In the genomic region with DNA sequence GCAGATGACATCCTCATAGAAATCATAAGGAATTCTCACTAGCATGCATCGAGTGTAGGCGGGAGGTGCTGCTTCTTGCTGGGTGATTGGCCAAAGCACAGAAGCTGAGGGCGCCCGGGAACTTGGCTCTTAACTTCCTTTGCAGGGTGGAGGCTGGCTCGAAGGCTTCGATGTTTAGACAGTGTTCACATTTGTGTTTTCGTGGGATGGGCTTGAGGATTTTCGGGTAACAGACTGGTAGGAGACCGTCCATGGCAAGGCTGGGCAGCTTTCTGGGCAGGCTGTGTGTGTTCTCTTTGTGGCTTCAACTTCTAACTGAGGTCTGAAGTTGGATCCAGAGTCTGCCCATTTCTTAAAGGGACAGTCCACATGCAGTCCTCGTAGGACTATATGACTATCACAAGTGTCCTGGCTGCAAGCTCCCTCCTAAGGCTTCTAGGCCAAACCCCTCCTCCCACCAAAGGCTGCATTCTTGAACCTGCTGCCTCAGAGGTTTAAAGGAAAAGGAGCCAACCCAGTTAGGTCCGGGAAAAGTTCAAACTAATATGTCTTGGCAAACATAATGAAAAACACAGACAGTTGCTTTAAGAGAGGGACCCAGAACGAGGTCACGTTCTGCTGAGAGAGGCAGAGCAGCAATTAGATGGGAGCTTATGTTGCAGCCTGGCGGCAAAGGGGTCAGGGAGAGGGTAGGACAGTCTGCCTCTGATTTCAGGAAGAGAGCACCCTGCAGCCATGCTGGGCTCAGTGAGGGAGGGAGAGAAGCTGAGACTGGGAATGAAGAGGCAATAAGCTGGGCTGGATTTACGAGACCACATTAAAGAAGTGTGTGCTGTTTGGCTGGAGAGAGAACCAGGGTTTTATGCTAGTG, we compare ENCODE assay signal across 8 mouse cellular contexts.
DNase-seq lines count a peak whose midpoint lies in the region; ATAC-seq and TF ChIP-seq lines count a peak whose summit lies in the region.

No protein-coding gene starts in this region.

- H3K4me3 ChIP-seq in liver, postnatal 0 days (ENCODE audit: low read depth, low read length) = no peak overlapping the region
- 0 out of 2 replicates have a peak overlapping the region, but pooled peaks have one; percentile 0 for H3K4me3 ChIP-seq in hindbrain, embryonic 16.5 days (ENCODE audit: low read length)
- no peak overlapping the region for H3K4me3 ChIP-seq in neural tube, embryonic 14.5 days (ENCODE audit: low read depth, low read length)

- WGBS in liver, postnatal 0 days (ENCODE audit: insufficient replicate concordance) = 51% methylated on average over 15 of the region's 15 CpGs
- 38% methylated on average over 15 of the region's 15 CpGs for WGBS in hindbrain, embryonic 16.5 days
- WGBS in neural tube, embryonic 14.5 days = 26% methylated on average over 15 of the region's 15 CpGs

- ATAC-seq in liver, postnatal 0 days = no peak
- ATAC-seq in hindbrain, embryonic 16.5 days = peak; percentile 79
- ATAC-seq in neural tube, embryonic 14.5 days (ENCODE audit: low read depth) = peak; percentile 61; the same call in 1 of the 2 replicates
- ATAC-seq in megakaryocyte-erythroid progenitor cell, adult 5-6 weeks (replicated peaks; ENCODE audit: low FRiP score, low TSS enrichment, poor library complexity, severe bottlenecking) = no peak

- H3K27ac ChIP-seq in liver, postnatal 0 days (ENCODE audit: low read depth) = no peak overlapping the region
- H3K27ac ChIP-seq in hindbrain, embryonic 16.5 days (ENCODE audit: low read depth, low read length) = peak overlapping the region; percentile 67
- H3K27ac ChIP-seq in neural tube, embryonic 14.5 days (ENCODE audit: low read depth, low read length) = no peak overlapping the region

- H3K36me3 ChIP-seq in liver, postnatal 0 days (replicated peaks; ENCODE audit: insufficient read depth, low read length) = no peaks in the 10 kb centered on the region
- no peaks in the 10 kb centered on the region for H3K36me3 ChIP-seq in hindbrain, embryonic 16.5 days (ENCODE audit: control insufficient read depth, insufficient read depth, low read length)
- no peaks in the 10 kb centered on the region for H3K36me3 ChIP-seq in neural tube, embryonic 14.5 days (ENCODE audit: control insufficient read depth, insufficient read depth, low read length)

- intact Hi-C loops in left cerebral cortex, postnatal 4 days (cut with DNase I) = loop anchor here (10.0 kb wide), 1 partner anchor 140 kb away; no protein-coding TSS in a partner anchor

- no peak for TF ChIP-seq EP300 in liver, postnatal 0 days (IDR thresholded peaks at IDR 0.05; ENCODE audit: low read depth)

- H3K9me3 ChIP-seq in liver, postnatal 0 days (ENCODE audit: low read length) = no peaks in the 10 kb centered on the region
- no peaks in the 10 kb centered on the region for H3K9me3 ChIP-seq in hindbrain, embryonic 16.5 days (ENCODE audit: control insufficient read depth, low read length)
- no peaks in the 10 kb centered on the region for H3K9me3 ChIP-seq in neural tube, embryonic 14.5 days (ENCODE audit: control insufficient read depth, low read length)

- no peak overlapping the region for H3K9ac ChIP-seq in liver, postnatal 0 days (replicated peaks)
- H3K9ac ChIP-seq in hindbrain, embryonic 16.5 days (ENCODE audit: low read depth, low read length) = peak overlapping the region; percentile 38; the same call in 1 of the 2 replicates
- H3K9ac ChIP-seq in neural tube, embryonic 14.5 days (replicated peaks; ENCODE audit: low read depth, low read length) = no peak overlapping the region

- H3K4me1 ChIP-seq in liver, postnatal 0 days (ENCODE audit: insufficient read depth) = no peaks in the 10 kb centered on the region
- H3K4me1 ChIP-seq in hindbrain, embryonic 16.5 days (ENCODE audit: control insufficient read depth, insufficient read depth, low read depth, low read length) = peaks cover 13% of the 10 kb centered on the region
- H3K4me1 ChIP-seq in neural tube, embryonic 14.5 days (ENCODE audit: control insufficient read depth, insufficient read depth, low read length) = 0 out of 2 replicates have a peak, but pooled peaks cover 9% of the 10 kb centered on the region

- no peak for TF ChIP-seq CTCF in liver, postnatal 0 days (IDR thresholded peaks at IDR 0.05; ENCODE audit: low read depth)

- no peaks in the 10 kb centered on the region for H3K27me3 ChIP-seq in liver, postnatal 0 days (ENCODE audit: insufficient read depth, low read length)
- no peaks in the 10 kb centered on the region for H3K27me3 ChIP-seq in hindbrain, embryonic 16.5 days (replicated peaks; ENCODE audit: control insufficient read depth, insufficient read depth, low read length)
- no peaks in the 10 kb centered on the region for H3K27me3 ChIP-seq in neural tube, embryonic 14.5 days (ENCODE audit: control insufficient read depth, insufficient read depth, low read length)

- peak; percentile 12 for DNase-seq in liver
- DNase-seq in liver, postnatal 0 days = no peak
- peak; percentile 69 for DNase-seq in gastrocnemius, adult 18-20 months (ENCODE audit: low spot score)
- DNase-seq in left cerebral cortex, postnatal 4 days = peak; percentile 47
- no peak for DNase-seq in natural killer cell, adult 2 months (ENCODE audit: low spot score in 2 of 2)

- no peak overlapping the region for H3K4me2 ChIP-seq in liver, postnatal 0 days (ENCODE audit: low read depth, low read length)
- peak overlapping the region; percentile 45 for H3K4me2 ChIP-seq in hindbrain, embryonic 16.5 days (ENCODE audit: low read length)
- H3K4me2 ChIP-seq in neural tube, embryonic 14.5 days (ENCODE audit: low read depth, low read length) = no peak overlapping the region

Comparison
In these comparisons a context has a peak if more than half of its experiments do, and no peak if none do; other contexts are left out.
1. DNase-seq: peak in liver (single experiment), gastrocnemius, adult 18-20 months (single experiment) and left cerebral cortex, postnatal 4 days (single experiment); none in liver, postnatal 0 days (single experiment) and natural killer cell, adult 2 months (0 of 2).
2. ATAC-seq: peak in hindbrain, embryonic 16.5 days (single experiment) and neural tube, embryonic 14.5 days (single experiment); none in liver, postnatal 0 days (single experiment) and megakaryocyte-erythroid progenitor cell, adult 5-6 weeks (single experiment).